Mouse (Mus musculus) hindbrain, postnatal 0 days (tissue): Measurements from ENCODE around the gene Ints11. TPM values are rescaled to one million over a fixed set of nuclear protein-coding genes. Genes with fewer than 3 reads are reported as not detected.
A peak's percentile ranks its signal among the peaks of the same experiment; 100 is the strongest.

Source experiments
- ATAC-seq: fragments of 200-750 bp; cut with Nextera tagmentation; 2 replicates; pipeline ENCODE4 v1.8.0; 2017; ENCODE audit warnings: mild to moderate bottlenecking, moderate TSS enrichment, moderate library complexity
- DNase-seq: peaks from one replicate; pipeline ENCODE4 v3.0.0-alpha.2; 2015; ENCODE audit warnings: low spot score
- H3K27ac ChIP-seq: fragments of 300-500 bp; sonication (generic); 2 replicates; pipeline ENCODE4 v1.5.1; 2014; ENCODE audit warnings: mild to moderate bottlenecking
- H3K27me3 ChIP-seq: fragments of 300-500 bp; sonication (generic); 2 replicates; pipeline ENCODE4 v1.6.1; 2014; ENCODE audit warnings: low read length, mixed read lengths; ENCODE audit not compliant: insufficient read depth
- H3K36me3 ChIP-seq: fragments of 300-500 bp; sonication (generic); 2 replicates; pipeline ENCODE4 v1.6.1; 2014; ENCODE audit warnings: low read length, mixed read lengths; ENCODE audit not compliant: insufficient read depth
- H3K4me1 ChIP-seq: fragments of 300-500 bp; sonication (generic); 2 replicates; pipeline ENCODE4 v1.6.1; 2014; ENCODE audit warnings: antibody characterized with exemption, low read length, mixed read lengths; ENCODE audit not compliant: insufficient read depth
- H3K4me2 ChIP-seq: fragments of 300-500 bp; sonication (generic); 2 replicates; pipeline ENCODE4 v1.6.1; 2014; ENCODE audit warnings: low read depth, mild to moderate bottlenecking, low read length, moderate library complexity, mixed read lengths
- H3K4me3 ChIP-seq: fragments of 300-500 bp; sonication (generic); 2 replicates; pipeline ENCODE4 v1.5.1; 2014; ENCODE audit warnings: low read length
- H3K9ac ChIP-seq: fragments of 300-500 bp; sonication (generic); replicated peaks from 2 replicates; pipeline ENCODE4 v1.6.1; 2014; ENCODE audit warnings: mild to moderate bottlenecking, low read length, moderate library complexity, mixed read lengths
- H3K9me3 ChIP-seq: fragments of 300-500 bp; sonication (generic); 2 replicates; pipeline ENCODE4 v1.6.1; 2016; ENCODE audit warnings: low read length, mixed read lengths
- CTCF ChIP-seq: IDR thresholded peaks from 2 replicates; pipeline ENCODE4 v1.5.1; 2016; ENCODE audit warnings: antibody characterized with exemption, control low read depth, low read depth
- WGBS: fragments of 180-500 bp; shearing (Covaris S2); extraction: QIAGEN DNeasy Blood & Tissue Kit; methylation state at CpG from one replicate; pipeline ENCODE4 v1.1.7; 2014; 5-methylcytosine and 5-hydroxymethylcytosine counted together
- polyA plus RNA-seq: library from polyadenylated mRNA; unstranded; fragments of >200 nt; fragmentation: Nextera tagmentation; extraction: Ambion mirVana; gene quantifications from 2 replicates; pipeline ENCODE4 v1.2.1, GENCODE M21; 2015
- total RNA-seq: library from RNA; depleted of rRNA; stranded (reverse); fragments of >200 nt; gene quantifications from 2 replicates; pipeline ENCODE4 v1.2.3, GENCODE M21; 2014

Gene Ints11
- total and polyA plus RNA-seq, 2 experiments from 2014 or later, result 49.9 to 51.3 TPM

GRCm38 (mm10) chr4:155831831-155832230 lies 37.5 kb upstream of the Ints11 start:
- Histone ChIP-seq H3K4me3 (peak overlapping the region; percentile 67), H3K4me1 (peaks cover 7% of the 10 kb centered on the region), H3K9me3 (no peaks in the 10 kb centered on the region), H3K27me3 (no peaks in the 10 kb centered on the region), H3K4me2 (peak overlapping the region; percentile 93), H3K9ac (peak overlapping the region; percentile 79), H3K27ac (peak overlapping the region; percentile 75), H3K36me3 (peaks cover 8% of the 10 kb centered on the region; the same call in 1 of the 2 replicates)
- no peak for DNase-seq
- no peak for TF ChIP-seq CTCF
- WGBS, result under 1% methylated on average over 25 of the region's 25 CpGs
- ATAC-seq, result no peak; the same call in 1 of the 2 replicates

- H3K4me1 ChIP-seq, result peaks cover 7% of the 10 kb centered on the region
- no peaks in the 10 kb centered on the region for H3K9me3 ChIP-seq
- H3K27me3 ChIP-seq, result no peaks in the 10 kb centered on the region
- peak overlapping the region; percentile 79 for H3K9ac ChIP-seq
- no peak for TF ChIP-seq CTCF
- DNase-seq (no peak), ATAC-seq (no peak)
- H3K36me3 ChIP-seq, result peaks cover 8% of the 10 kb centered on the region; the same call in 1 of the 2 replicates
- 54% methylated on average over 10 of the region's 10 CpGs for WGBS
- H3K27ac ChIP-seq, result peak overlapping the region; percentile 75; the same call in 1 of the 2 replicates
- H3K4me2 ChIP-seq, result peak overlapping the region; percentile 93
- H3K4me3 ChIP-seq, result peak overlapping the region; percentile 67
These were observed 37.0 kb upstream of the Ints11 start for GRCm38 (mm10) chr4:155832321-155832720.

GRCm38 (mm10) chr4:155833234-155833633 lies 36.1 kb upstream of the Ints11 start:
- Histone ChIP-seq H3K4me1 (peaks cover 7% of the 10 kb centered on the region), H3K27me3 (no peaks in the 10 kb centered on the region), H3K9ac (no peak overlapping the region), H3K36me3 (0 out of 2 replicates have a peak, but pooled peaks cover 4% of the 10 kb centered on the region), H3K9me3 (no peaks in the 10 kb centered on the region), H3K4me2 (0 out of 2 replicates have a peak overlapping the region, but pooled peaks have one; percentile 93), H3K27ac (no peak overlapping the region), H3K4me3 (no peak overlapping the region)
- no peak for TF ChIP-seq CTCF
- ATAC-seq (no peak), DNase-seq (no peak)
- 95% methylated on average over 4 of the region's 4 CpGs for WGBS

GRCm38 (mm10) chr4:155833836-155834235 lies 35.5 kb upstream of the Ints11 start:
- H3K9ac ChIP-seq, result no peak overlapping the region
- no peaks in the 10 kb centered on the region for H3K27me3 ChIP-seq
- TF ChIP-seq CTCF, result peak; percentile 78
- ATAC-seq, result peak; percentile 11; the same call in 1 of the 2 replicates
- no peaks in the 10 kb centered on the region for H3K9me3 ChIP-seq
- H3K4me3 ChIP-seq, result no peak overlapping the region
- no peak overlapping the region for H3K4me2 ChIP-seq
- peak; percentile 87 for DNase-seq
- H3K36me3 ChIP-seq, result 0 out of 2 replicates have a peak, but pooled peaks cover 4% of the 10 kb centered on the region
- WGBS, result 22% methylated on average over 2 of the region's 2 CpGs
- H3K4me1 ChIP-seq, result peaks cover 7% of the 10 kb centered on the region
- peak overlapping the region; percentile 17; the same call in 1 of the 2 replicates for H3K27ac ChIP-seq

- no peak for DNase-seq
- WGBS, result 74% methylated on average over 11 of the region's 11 CpGs
- ATAC-seq, result no peak
These were observed 31.8 kb upstream of the Ints11 start for GRCm38 (mm10) chr4:155837404-155838010.

GRCm38 (mm10) chr4:155838187-155839153 lies 30.9 kb upstream of the Ints11 start:
- Histone ChIP-seq H3K36me3 (no peaks in the 10 kb centered on the region), H3K4me3 (no peak overlapping the region), H3K27ac (peak overlapping the region; percentile 66; the same call in 1 of the 2 replicates), H3K4me1 (no peaks in the 10 kb centered on the region), H3K9ac (no peak overlapping the region), H3K4me2 (no peak overlapping the region), H3K9me3 (no peaks in the 10 kb centered on the region), H3K27me3 (peaks cover 4% of the 10 kb centered on the region; the same call in 1 of the 2 replicates)
- 53% methylated on average over 8 of the region's 8 CpGs for WGBS
- no peak for TF ChIP-seq CTCF
- ATAC-seq, result no peak
- DNase-seq, result no peak

More at GRCm38 (mm10) chr4:155837404-155838010, 31.8 kb upstream of the Ints11 start:
- Histone ChIP-seq H3K4me2 (no peak overlapping the region), H3K9ac (no peak overlapping the region), H3K27ac (no peak overlapping the region), H3K9me3 (no peaks in the 10 kb centered on the region), H3K36me3 (0 out of 2 replicates have a peak, but pooled peaks cover 4% of the 10 kb centered on the region), H3K4me3 (no peak overlapping the region), H3K4me1 (peaks cover 2% of the 10 kb centered on the region), H3K27me3 (peaks cover 4% of the 10 kb centered on the region; the same call in 1 of the 2 replicates)
- TF ChIP-seq CTCF, result no peak
